Mouse (Mus musculus) MEL (cell line): Measurements from ENCODE around the gene Rab23. TPM values are rescaled to one million over a fixed set of nuclear protein-coding genes. Genes with fewer than 3 reads are reported as not detected.

Experiments
- DNase-seq: peaks from one replicate; pipeline ENCODE4 v3.0.0; 2011; ENCODE audit warnings: low read depth, low spot score
- H3K27ac ChIP-seq: 2 replicates; pipeline ENCODE4 v1.5.1; 2012; ENCODE audit warnings: low read depth, mild to moderate bottlenecking, control low read depth, low read length, moderate library complexity; ENCODE audit not compliant: control insufficient read depth
- H3K27me3 ChIP-seq, 2 experiments: fragments of 150-350 bp in 1 of 2; sonication (generic) in 1 of 2; 2 replicates each; pipeline ENCODE4 v1.6.1; 2012; ENCODE audit warnings: low read length in 2 of 2, mild to moderate bottlenecking in 2 of 2, improper control_type of control experiment in 1 of 2, moderate library complexity in 1 of 2; ENCODE audit not compliant: insufficient read depth in 2 of 2, control insufficient read depth in 1 of 2
- H3K36me3 ChIP-seq, 2 experiments: 2 replicates each; pipeline ENCODE4 v1.6.1; 2012 to 2014; ENCODE audit warnings: low read length in 2 of 2, improper control_type of control experiment in 1 of 2, inconsistent platforms in 1 of 2, mild to moderate bottlenecking in 1 of 2; ENCODE audit not compliant: insufficient read depth in 2 of 2, control insufficient read depth in 1 of 2
- H3K4me1 ChIP-seq, 2 experiments: fragments of 150-350 bp in 1 of 2; sonication (generic) in 1 of 2; 2 replicates each; pipeline ENCODE4 v1.6.1; 2012; ENCODE audit warnings: low read length in 2 of 2, improper control_type of control experiment in 1 of 2, mild to moderate bottlenecking in 1 of 2; ENCODE audit not compliant: insufficient read depth in 2 of 2, control insufficient read depth in 1 of 2
- H3K4me3 ChIP-seq, 2 experiments: fragments of 150-350 bp in 1 of 2; sonication (generic) in 1 of 2; 2 replicates each; pipeline ENCODE4 v1.5.1; 2012; ENCODE audit warnings: low read depth in 2 of 2, low read length in 2 of 2, mild to moderate bottlenecking in 2 of 2, moderate library complexity in 2 of 2, control low read depth in 1 of 2, improper control_type of control experiment in 1 of 2; ENCODE audit not compliant: control insufficient read depth in 1 of 2, insufficient read depth in 1 of 2
- H3K79me2 ChIP-seq: 2 replicates; pipeline ENCODE4 v1.6.1; 2012; ENCODE audit warnings: mild to moderate bottlenecking, low read length, moderate library complexity; ENCODE audit not compliant: control insufficient read depth, poor library complexity, insufficient read depth
- H3K9ac ChIP-seq: 2 replicates; pipeline ENCODE4 v1.6.1; 2012; ENCODE audit warnings: low read depth, mild to moderate bottlenecking, control low read depth, low read length, moderate library complexity; ENCODE audit not compliant: control insufficient read depth, poor library complexity, severe bottlenecking
- H3K9me3 ChIP-seq: fragments of 150-350 bp; sonication (generic); replicated peaks from 2 replicates; pipeline ENCODE4 v1.6.1; 2012; ENCODE audit warnings: mild to moderate bottlenecking, low read length, improper control_type of control experiment, moderate library complexity; ENCODE audit not compliant: insufficient read depth
- CHD1 ChIP-seq: IDR thresholded peaks from 2 replicates; pipeline ENCODE4 v1.6.1; 2012; ENCODE audit warnings: low read depth, mild to moderate bottlenecking, inconsistent platforms, low read length, improper control_type of control experiment
- CTCF ChIP-seq, 3 experiments: IDR thresholded peaks in 2 of 3; conservative IDR thresholded peaks in 1 of 3; 2 replicates each; pipeline ENCODE4 v1.5.1; 2011 to 2012; ENCODE audit warnings: low read length in 3 of 3, low read depth in 2 of 3, mild to moderate bottlenecking in 2 of 3, improper control_type of control experiment in 1 of 3, inconsistent platforms in 1 of 3, mixed read lengths in 1 of 3, moderate library complexity in 1 of 3; ENCODE audit not compliant: control insufficient read depth in 1 of 3, insufficient read depth in 1 of 3, poor library complexity in 1 of 3, severe bottlenecking in 1 of 3
- ETS1 ChIP-seq: IDR thresholded peaks from 2 replicates; pipeline ENCODE4 v1.6.1; 2012; ENCODE audit warnings: low read depth, mild to moderate bottlenecking, inconsistent platforms, low read length, improper control_type of control experiment, moderate library complexity
- KAT2A ChIP-seq: conservative IDR thresholded peaks from 2 replicates; pipeline ENCODE4 v1.6.1; 2012; ENCODE audit warnings: low read depth, low read length, improper control_type of control experiment, inconsistent platforms
- MAZ ChIP-seq: IDR thresholded peaks from 2 replicates; pipeline ENCODE4 v1.6.1; 2012; ENCODE audit warnings: low read depth, mild to moderate bottlenecking, inconsistent platforms, low read length, improper control_type of control experiment
- MEF2A ChIP-seq: IDR thresholded peaks from 2 replicates; pipeline ENCODE4 v1.6.1; 2014; ENCODE audit warnings: low read depth, mild to moderate bottlenecking, inconsistent platforms, low read length, improper control_type of control experiment; ENCODE audit not compliant: poor library complexity, insufficient replicate concordance, severe bottlenecking; ENCODE audit errors: extremely low read depth
- MXI1 ChIP-seq: IDR thresholded peaks from 2 replicates; pipeline ENCODE4 v1.6.1; 2011; ENCODE audit warnings: mild to moderate bottlenecking, low read depth, low read length, improper control_type of control experiment
- MYB ChIP-seq: IDR thresholded peaks from 2 replicates; pipeline ENCODE4 v1.6.1; 2011; ENCODE audit warnings: mild to moderate bottlenecking, low read depth, low read length, improper control_type of control experiment
- NRF1 ChIP-seq: IDR thresholded peaks from 2 replicates; pipeline ENCODE4 v1.6.1; 2014; ENCODE audit warnings: low read depth, mild to moderate bottlenecking, inconsistent platforms, low read length, improper control_type of control experiment, moderate library complexity; ENCODE audit not compliant: poor library complexity, insufficient read depth, severe bottlenecking
- POLR2A ChIP-seq, 2 experiments: IDR thresholded peaks; 2 replicates each; pipeline ENCODE4 v1.6.1; 2011 to 2012; ENCODE audit warnings: low read length in 2 of 2, mild to moderate bottlenecking in 2 of 2, control low read depth in 1 of 2, improper control_type of control experiment in 1 of 2, low read depth in 1 of 2, moderate library complexity in 1 of 2; ENCODE audit not compliant: control insufficient read depth in 1 of 2, insufficient read depth in 1 of 2, poor library complexity in 1 of 2
- POLR2AphosphoS2 ChIP-seq: IDR thresholded peaks from 2 replicates; pipeline ENCODE4 v1.6.1; 2011; ENCODE audit warnings: low read length, improper control_type of control experiment
- RCOR1 ChIP-seq: IDR thresholded peaks from 2 replicates; pipeline ENCODE4 v1.6.1; 2012; ENCODE audit warnings: low read depth, mild to moderate bottlenecking, inconsistent platforms, low read length, improper control_type of control experiment
- USF2 ChIP-seq, 2 experiments: IDR thresholded peaks; 2 replicates each; pipeline ENCODE4 v1.6.1; 2011 to 2012; ENCODE audit warnings: improper control_type of control experiment in 2 of 2, low read length in 2 of 2, borderline replicate concordance in 1 of 2, inconsistent platforms in 1 of 2, low read depth in 1 of 2, mild to moderate bottlenecking in 1 of 2; ENCODE audit not compliant: insufficient read depth in 1 of 2
- ZKSCAN1 ChIP-seq: IDR thresholded peaks from 2 replicates; pipeline ENCODE4 v1.6.1; 2012; ENCODE audit warnings: low read depth, mild to moderate bottlenecking, inconsistent platforms, low read length, improper control_type of control experiment, moderate library complexity
- polyA plus RNA-seq, 2 experiments: library from polyadenylated mRNA; stranded (reverse) in 1 of 2; unstranded in 1 of 2; fragments of >175 nt in 1 of 2; fragments of >200 nt in 1 of 2; gene quantifications; 2 replicates each; pipeline versions ENCODE4 v1.2.1 to v1.2.4; 2012; ENCODE audit warnings: low replicate concordance in 2 of 2, low read depth in 1 of 2; ENCODE audit not compliant: insufficient read length in 2 of 2, insufficient read depth in 1 of 2, missing spikeins in 1 of 2
- total RNA-seq: library from RNA; depleted of rRNA; stranded (reverse); fragments of 300-350 nt; gene quantifications from 2 replicates; pipeline ENCODE4 v1.2.3, GENCODE M21; 2012

Rab23 gene
- total and polyA plus RNA-seq, 3 experiments, result 3.2 to 9.9 TPM; not detected in 1

GRCm38 (mm10) chr1:33768091-33768787 lies 48.6 kb downstream of the Rab23 start:
- no peak overlapping the region for H3K4me3 ChIP-seq
- H3K9ac ChIP-seq, result no peak overlapping the region
- DNase-seq, result no peak
- H3K79me2 ChIP-seq, result no peaks in the 10 kb centered on the region
- H3K9me3 ChIP-seq, result no peaks in the 10 kb centered on the region
- no peaks in the 10 kb centered on the region for H3K27me3 ChIP-seq
- H3K36me3 ChIP-seq, result peaks cover 0 to 14% of the 10 kb centered on the region in 2 experiments; a peak in 2 of 4 replicates
- TF ChIP-seq KAT2A (no peak), MYB (no peak), MEF2A (no peak), RCOR1 (no peak), CHD1 (no peak), USF2 (IDR thresholded peaks at IDR 0.05; ENCODE audit: borderline replicate concordance in 1 of 2, insufficient read depth in 1 of 2, low read depth in 1 of 2, low read length in 2 of 2) (no peak), POLR2A (IDR thresholded peaks at IDR 0.05; ENCODE audit: control insufficient read depth in 1 of 2, insufficient read depth in 1 of 2, low read depth in 1 of 2, low read length in 2 of 2, poor library complexity in 1 of 2) (no peak), MXI1 (no peak), ZKSCAN1 (no peak)
- H3K4me1 ChIP-seq, result no peaks in the 10 kb centered on the region
- H3K27ac ChIP-seq, result no peak overlapping the region

DNA sequence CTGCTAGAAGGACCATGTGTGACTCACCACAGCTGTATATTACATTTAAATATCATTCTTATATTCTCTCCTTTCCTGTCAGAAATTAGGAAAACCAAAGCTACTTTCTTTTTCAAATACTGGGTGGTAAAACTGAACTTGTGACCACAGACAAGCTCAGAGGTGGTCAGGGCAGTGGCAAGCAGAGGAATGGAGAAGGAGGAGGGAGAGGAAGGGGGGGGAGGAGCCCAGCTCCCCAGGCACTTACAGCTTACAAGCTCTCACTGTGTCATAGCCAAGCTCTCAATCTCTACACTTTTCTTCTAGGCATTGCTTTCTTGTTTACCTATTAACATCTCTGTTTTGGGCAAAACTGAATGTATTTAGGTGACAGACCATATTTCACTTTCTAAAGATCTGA lies 49.1 kb downstream of the Rab23 start:
- no peaks in the 10 kb centered on the region for H3K9me3 ChIP-seq
- TF ChIP-seq MAZ, result no peak
- TF ChIP-seq CTCF (IDR thresholded peaks at IDR 0.05 in 2 of 3, conservative IDR thresholded peaks at IDR 0.05 in 1 of 3; ENCODE audit: control insufficient read depth in 1 of 3, insufficient read depth in 1 of 3, low read depth in 2 of 3, low read length in 3 of 3, poor library complexity in 1 of 3, severe bottlenecking in 1 of 3), result no peak
- TF ChIP-seq NRF1, result no peak
- no peak for TF ChIP-seq ETS1
- no peak for TF ChIP-seq POLR2AphosphoS2
- TF ChIP-seq, all 39 proteins: peak for 0
- no peak for DNase-seq
- no peak overlapping the region for H3K27ac ChIP-seq
- H3K79me2 ChIP-seq, result no peaks in the 10 kb centered on the region
- H3K27me3 ChIP-seq, result no peaks in the 10 kb centered on the region
- no peak overlapping the region for H3K9ac ChIP-seq
- no peak overlapping the region for H3K4me3 ChIP-seq
- peaks cover 0 to 14% of the 10 kb centered on the region in 2 experiments; a peak in 2 of 4 replicates for H3K36me3 ChIP-seq
- H3K4me1 ChIP-seq, result no peaks in the 10 kb centered on the region
